Mouse (Mus musculus): ENCODE data around the gene Tnr. TPM values are rescaled to one million over a fixed set of nuclear protein-coding genes. Genes with fewer than 3 reads are reported as not detected.

The Tnr gene
- polyA plus RNA-seq (2015; fragmentation: Nextera tagmentation; extraction: Ambion mirVana), result 0.30 and 0.61 TPM in 2 replicates

DNA sequence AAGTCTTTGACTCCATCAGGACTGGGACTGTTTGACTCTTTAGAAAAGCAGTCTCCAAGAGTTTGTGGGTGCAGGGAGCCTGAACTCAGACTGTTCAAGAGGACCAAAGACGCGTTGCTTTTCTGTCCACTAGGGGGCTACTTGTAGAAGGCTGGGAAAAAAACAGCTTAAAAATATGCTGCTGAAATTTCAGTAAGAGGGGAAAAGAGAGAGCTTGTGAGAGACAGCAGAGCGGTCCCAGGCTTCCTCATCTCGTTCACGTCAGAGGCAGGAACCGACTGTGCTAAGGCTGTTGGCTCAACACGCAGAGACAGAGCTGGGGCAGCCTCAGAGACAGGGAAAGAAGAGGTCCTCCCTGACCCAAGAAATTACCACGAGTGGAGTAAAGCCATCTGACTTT is at the start of gene Tnr:
Tnr (plus strand) TSS at position 192 of the 400 bp plus-strand sequence.
- H3K4me2 ChIP-seq (ENCODE audit: low read depth, low read length), result no peak within 1 kb of the TSS
- no peak for ATAC-seq (ENCODE audit: insufficient read depth, low FRiP score)
- 5% methylated on average over 8 of the region's 8 CpGs for WGBS
- H3K4me1 ChIP-seq (ENCODE audit: control insufficient read depth, insufficient read depth, low read length), result no peaks in the 10 kb centered on the region
- no peak within 1 kb of the TSS for H3K9ac ChIP-seq (ENCODE audit: low read length)
- peaks cover 4% of the 10 kb centered on the region; the same call in 1 of the 2 replicates for H3K27me3 ChIP-seq (ENCODE audit: control insufficient read depth, insufficient read depth, low read length)
- no peaks in the 10 kb centered on the region for H3K9me3 ChIP-seq (replicated peaks; ENCODE audit: control insufficient read depth, low read length)
- H3K36me3 ChIP-seq (ENCODE audit: control insufficient read depth, insufficient read depth, low read length), result no peaks in the 10 kb centered on the region
- H3K27ac ChIP-seq (ENCODE audit: low read length), result no peak within 1 kb of the TSS
- no peak within 1 kb of the TSS for H3K4me3 ChIP-seq (replicated peaks; ENCODE audit: low read length)

GRCm38 (mm10) chr1:159489853-159490435 is 33.6 kb upstream of the Tnr start:
- ATAC-seq (ENCODE audit: insufficient read depth, low FRiP score), result no peak
- Histone ChIP-seq H3K9me3 (replicated peaks; ENCODE audit: control insufficient read depth, low read length) (no peaks in the 10 kb centered on the region), H3K4me2 (ENCODE audit: low read depth, low read length) (no peak overlapping the region), H3K27me3 (ENCODE audit: control insufficient read depth, insufficient read depth, low read length) (no peaks in the 10 kb centered on the region), H3K9ac (ENCODE audit: low read length) (no peak overlapping the region), H3K4me1 (ENCODE audit: control insufficient read depth, insufficient read depth, low read length) (no peaks in the 10 kb centered on the region), H3K36me3 (ENCODE audit: control insufficient read depth, insufficient read depth, low read length) (no peaks in the 10 kb centered on the region), H3K4me3 (replicated peaks; ENCODE audit: low read length) (no peak overlapping the region), H3K27ac (ENCODE audit: low read length) (no peak overlapping the region)
- 72% methylated on average over 4 of the region's 4 CpGs for WGBS

- Histone ChIP-seq H3K27ac (ENCODE audit: low read length) (no peak overlapping the region), H3K4me2 (ENCODE audit: low read depth, low read length) (no peak overlapping the region), H3K9me3 (replicated peaks; ENCODE audit: control insufficient read depth, low read length) (no peaks in the 10 kb centered on the region), H3K9ac (ENCODE audit: low read length) (no peak overlapping the region), H3K36me3 (ENCODE audit: control insufficient read depth, insufficient read depth, low read length) (no peaks in the 10 kb centered on the region), H3K27me3 (ENCODE audit: control insufficient read depth, insufficient read depth, low read length) (no peaks in the 10 kb centered on the region), H3K4me1 (ENCODE audit: control insufficient read depth, insufficient read depth, low read length) (no peaks in the 10 kb centered on the region), H3K4me3 (replicated peaks; ENCODE audit: low read length) (no peak overlapping the region)
- no peak for ATAC-seq (ENCODE audit: insufficient read depth, low FRiP score)
- 82% methylated on average over 4 of the region's 4 CpGs for WGBS
Measured at GRCm38 (mm10) chr1:159492536-159492935, 31.0 kb upstream of the Tnr start.

GRCm38 (mm10) chr1:159493720-159494499 is 29.7 kb upstream of the Tnr start:
- no peak overlapping the region for H3K4me3 ChIP-seq (replicated peaks; ENCODE audit: low read length)
- H3K9ac ChIP-seq (ENCODE audit: low read length), result no peak overlapping the region
- no peak overlapping the region for H3K27ac ChIP-seq (ENCODE audit: low read length)
- H3K4me2 ChIP-seq (ENCODE audit: low read depth, low read length), result no peak overlapping the region
- WGBS, result 63% methylated on average over 5 of the region's 5 CpGs
- no peaks in the 10 kb centered on the region for H3K9me3 ChIP-seq (replicated peaks; ENCODE audit: control insufficient read depth, low read length)
- no peaks in the 10 kb centered on the region for H3K27me3 ChIP-seq (ENCODE audit: control insufficient read depth, insufficient read depth, low read length)
- no peaks in the 10 kb centered on the region for H3K36me3 ChIP-seq (ENCODE audit: control insufficient read depth, insufficient read depth, low read length)
- H3K4me1 ChIP-seq (ENCODE audit: control insufficient read depth, insufficient read depth, low read length), result no peaks in the 10 kb centered on the region
- ATAC-seq (ENCODE audit: insufficient read depth, low FRiP score), result no peak

DNA sequence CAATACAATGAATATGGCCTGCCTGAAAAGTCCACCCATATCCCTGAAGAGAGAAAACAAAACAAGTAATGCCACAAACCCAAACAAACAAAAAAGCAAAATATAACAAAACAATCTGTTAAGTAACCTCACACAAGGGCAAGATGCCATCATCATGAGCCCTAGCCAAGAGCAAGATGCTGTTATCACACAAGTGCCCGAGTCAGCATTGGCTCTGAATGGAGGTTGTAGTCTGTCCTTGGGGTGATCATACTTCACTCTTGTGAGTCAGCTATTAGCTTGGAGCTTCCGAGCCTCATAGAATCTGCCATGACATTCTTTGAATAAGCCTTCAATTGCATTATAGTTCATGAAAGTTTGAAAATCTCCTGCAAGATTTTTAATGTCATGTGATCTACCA is 25.3 kb upstream of the Tnr start:
- no peak overlapping the region for H3K4me2 ChIP-seq (ENCODE audit: low read depth, low read length)

DNA sequence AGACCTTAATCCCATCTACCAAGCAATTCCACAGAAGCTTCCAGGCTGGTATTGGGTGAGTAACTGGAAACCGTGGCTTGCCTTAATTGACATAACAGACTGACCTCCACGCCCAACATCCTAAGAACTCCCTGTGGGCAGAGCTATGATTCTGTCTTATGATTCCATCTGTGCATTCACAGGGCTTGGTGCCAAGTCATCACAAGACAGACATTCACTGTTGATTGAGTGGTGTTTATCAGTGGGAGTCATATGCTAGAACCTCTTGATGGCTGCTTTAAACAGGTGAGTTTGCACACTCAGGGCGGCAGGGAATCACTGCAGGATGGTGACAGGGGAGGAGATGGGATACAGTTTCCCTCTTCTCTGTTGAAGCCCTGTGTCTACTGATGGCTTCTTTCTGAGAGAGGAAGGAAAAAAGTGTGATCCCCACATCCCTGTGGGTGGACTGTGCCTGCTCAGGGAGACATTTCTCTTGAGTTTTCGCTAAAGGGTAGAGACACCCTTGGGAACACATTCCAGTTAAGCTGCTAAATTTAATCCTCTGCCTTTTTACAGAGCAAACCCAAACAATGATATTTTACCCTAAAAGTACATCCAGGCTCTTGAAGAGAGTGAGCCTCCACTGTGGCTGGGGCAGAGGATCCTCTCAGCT is 23.6 kb upstream of the Tnr start:
- no peak for ATAC-seq (ENCODE audit: insufficient read depth, low FRiP score)
- Histone ChIP-seq H3K27ac (ENCODE audit: low read length) (no peak overlapping the region), H3K4me3 (replicated peaks; ENCODE audit: low read length) (no peak overlapping the region), H3K4me2 (ENCODE audit: low read depth, low read length) (no peak overlapping the region), H3K4me1 (ENCODE audit: control insufficient read depth, insufficient read depth, low read length) (no peaks in the 10 kb centered on the region), H3K9ac (ENCODE audit: low read length) (no peak overlapping the region), H3K27me3 (ENCODE audit: control insufficient read depth, insufficient read depth, low read length) (no peaks in the 10 kb centered on the region), H3K36me3 (ENCODE audit: control insufficient read depth, insufficient read depth, low read length) (no peaks in the 10 kb centered on the region), H3K9me3 (replicated peaks; ENCODE audit: control insufficient read depth, low read length) (no peaks in the 10 kb centered on the region)
- WGBS, result 70% methylated on average over 4 of the region's 4 CpGs

More for the DNA sequence above, 25.3 kb upstream of the Tnr start:
- Histone ChIP-seq H3K4me3 (replicated peaks; ENCODE audit: low read length) (no peak overlapping the region), H3K4me1 (ENCODE audit: control insufficient read depth, insufficient read depth, low read length) (no peaks in the 10 kb centered on the region), H3K9ac (ENCODE audit: low read length) (no peak overlapping the region), H3K27ac (ENCODE audit: low read length) (no peak overlapping the region), H3K36me3 (ENCODE audit: control insufficient read depth, insufficient read depth, low read length) (no peaks in the 10 kb centered on the region), H3K9me3 (replicated peaks; ENCODE audit: control insufficient read depth, low read length) (no peaks in the 10 kb centered on the region), H3K27me3 (ENCODE audit: control insufficient read depth, insufficient read depth, low read length) (no peaks in the 10 kb centered on the region)
- no peak for ATAC-seq (ENCODE audit: insufficient read depth, low FRiP score)
- WGBS, result 82% methylated on average over 2 of the region's 2 CpGs

DNA sequence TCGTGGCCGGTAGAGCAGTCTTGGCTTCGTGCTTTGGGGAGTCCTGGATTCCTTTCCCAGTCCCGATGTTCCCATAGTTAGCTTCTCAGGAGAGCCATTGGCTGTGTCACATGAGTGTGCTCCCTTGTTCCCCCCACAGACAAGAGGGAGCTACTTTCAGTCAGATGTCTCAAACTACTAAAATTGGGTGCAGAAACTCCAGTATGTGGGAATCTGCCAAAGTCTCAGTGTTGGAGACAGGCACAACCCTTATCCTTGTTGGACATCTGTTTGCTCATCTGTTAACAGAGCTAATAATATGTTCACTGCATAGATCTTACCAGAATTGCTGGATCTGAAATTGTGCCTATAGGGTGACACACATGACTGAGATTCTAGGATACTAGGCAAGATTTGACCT is 21.7 kb upstream of the Tnr start:
- ATAC-seq (ENCODE audit: insufficient read depth, low FRiP score), result no peak
- Histone ChIP-seq H3K4me2 (ENCODE audit: low read depth, low read length) (no peak overlapping the region), H3K4me1 (ENCODE audit: control insufficient read depth, insufficient read depth, low read length) (no peaks in the 10 kb centered on the region), H3K4me3 (replicated peaks; ENCODE audit: low read length) (no peak overlapping the region), H3K27me3 (ENCODE audit: control insufficient read depth, insufficient read depth, low read length) (no peaks in the 10 kb centered on the region), H3K36me3 (ENCODE audit: control insufficient read depth, insufficient read depth, low read length) (no peaks in the 10 kb centered on the region), H3K9me3 (replicated peaks; ENCODE audit: control insufficient read depth, low read length) (no peaks in the 10 kb centered on the region), H3K27ac (ENCODE audit: low read length) (no peak overlapping the region), H3K9ac (ENCODE audit: low read length) (no peak overlapping the region)
- WGBS, result 80% methylated on average over 4 of the region's 4 CpGs

DNA sequence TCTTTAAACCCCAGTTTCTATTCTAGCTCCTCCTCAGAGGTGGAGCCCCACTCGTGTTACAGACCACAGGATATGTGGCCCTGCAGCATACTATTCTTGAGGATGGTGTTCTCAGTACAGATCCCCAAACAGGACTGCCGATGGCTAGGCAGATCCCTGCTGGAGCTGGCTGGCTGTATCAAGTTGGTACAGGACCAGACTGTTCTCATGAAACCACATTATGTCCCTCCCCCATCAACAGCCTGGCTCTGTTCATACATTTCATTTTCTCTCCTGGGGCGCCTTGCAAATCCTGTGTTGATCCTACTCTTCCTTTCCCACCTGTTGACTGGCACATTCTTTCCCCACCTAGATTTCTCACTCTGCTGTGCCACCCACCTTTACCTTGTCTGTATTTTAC is 12.9 kb upstream of the Tnr start:
- WGBS, result 63% methylated on average over 3 of the region's 3 CpGs
- Histone ChIP-seq H3K9ac (ENCODE audit: low read length) (no peak overlapping the region), H3K4me3 (replicated peaks; ENCODE audit: low read length) (no peak overlapping the region)

DNA sequence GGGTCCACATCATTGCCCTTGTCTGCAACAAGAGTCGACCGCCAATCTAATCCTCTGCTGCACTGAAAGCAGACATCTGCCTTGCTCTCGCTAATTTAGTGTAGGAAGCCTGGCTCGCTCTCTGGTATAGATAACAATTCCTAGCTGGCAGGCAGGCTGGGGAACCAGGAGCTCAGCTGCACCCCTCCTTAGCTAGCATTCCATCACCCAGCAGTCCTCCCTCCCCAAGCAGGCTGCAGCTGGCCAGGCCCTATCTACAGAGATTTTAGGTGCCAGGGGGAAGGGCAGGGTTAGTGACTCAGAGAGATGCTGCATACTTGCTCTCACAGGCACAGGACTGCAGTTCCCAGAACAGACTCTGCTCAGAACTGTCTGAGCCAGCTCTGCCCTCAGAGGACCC is 5.9 kb upstream of the Tnr start:
- 44% methylated on average over 4 of the region's 4 CpGs for WGBS
- no peaks in the 10 kb centered on the region for H3K9me3 ChIP-seq (replicated peaks; ENCODE audit: control insufficient read depth, low read length)
- no peak overlapping the region for H3K4me2 ChIP-seq (ENCODE audit: low read depth, low read length)
- H3K4me1 ChIP-seq (ENCODE audit: control insufficient read depth, insufficient read depth, low read length), result no peaks in the 10 kb centered on the region
- no peak overlapping the region for H3K27ac ChIP-seq (ENCODE audit: low read length)
- no peak overlapping the region for H3K9ac ChIP-seq (ENCODE audit: low read length)
- H3K36me3 ChIP-seq (ENCODE audit: control insufficient read depth, insufficient read depth, low read length), result no peaks in the 10 kb centered on the region
- no peak overlapping the region for H3K4me3 ChIP-seq (replicated peaks; ENCODE audit: low read length)
- no peaks in the 10 kb centered on the region for H3K27me3 ChIP-seq (ENCODE audit: control insufficient read depth, insufficient read depth, low read length)
- no peak for ATAC-seq (ENCODE audit: insufficient read depth, low FRiP score)

More for the DNA sequence above, 12.9 kb upstream of the Tnr start:
- H3K4me1 ChIP-seq (ENCODE audit: control insufficient read depth, insufficient read depth, low read length), result no peaks in the 10 kb centered on the region
- H3K4me2 ChIP-seq (ENCODE audit: low read depth, low read length), result no peak overlapping the region
- H3K27me3 ChIP-seq (ENCODE audit: control insufficient read depth, insufficient read depth, low read length), result no peaks in the 10 kb centered on the region
- no peak for ATAC-seq (ENCODE audit: insufficient read depth, low FRiP score)
- H3K27ac ChIP-seq (ENCODE audit: low read length), result no peak overlapping the region
- no peaks in the 10 kb centered on the region for H3K36me3 ChIP-seq (ENCODE audit: control insufficient read depth, insufficient read depth, low read length)
- H3K9me3 ChIP-seq (replicated peaks; ENCODE audit: control insufficient read depth, low read length), result no peaks in the 10 kb centered on the region

Measured in stomach, embryonic 16.5 days (tissue).